12 mouse cellular contexts compared by ENCODE assay signal in genomic region chr10:80016931-80017330, GRCm38 (mm10). TPM values are rescaled to one million over a fixed set of nuclear protein-coding genes. Genes with fewer than 3 reads are reported as not detected.
DNase-seq lines count a peak whose midpoint lies in the region; ATAC-seq and TF ChIP-seq lines count a peak whose summit lies in the region.
"Had no signal": no experiment of that assay in that cellular context is flagged by ENCODE, and none has a peak within 500 bp of the region (broad histone marks: within the 10 kb centered on the region; RNA-seq: fewer than 3 reads in every experiment).

No protein-coding gene starts in this region.

- intact Hi-C loops in heart, adult 2 months (cut with DNase I) = no loop called here

- no peaks in the 10 kb centered on the region for H3K79me2 ChIP-seq in heart, adult 2 months (replicated peaks; ENCODE audit: control insufficient read depth, insufficient read depth, low read length)

- H3K4me2 ChIP-seq in liver, embryonic 14.5 days (ENCODE audit: low read depth) = peak overlapping the region; percentile 81
- no peak overlapping the region for H3K4me2 ChIP-seq in hindbrain, embryonic 14.5 days (replicated peaks)
- H3K4me2 ChIP-seq: neural tube, embryonic 12.5 days had no signal

- H3K9me3 ChIP-seq in liver, embryonic 14.5 days (ENCODE audit: control insufficient read depth, low read length) = no peaks in the 10 kb centered on the region
- H3K9me3 ChIP-seq in hindbrain, embryonic 14.5 days (ENCODE audit: control insufficient read depth, low read length) = peaks cover 1% of the 10 kb centered on the region; the same call in 1 of the 2 replicates
- H3K9me3 ChIP-seq: neural tube, embryonic 12.5 days had no signal

- 0 out of 2 replicates have a peak overlapping the region, but pooled peaks have one; percentile 4 for H3K9ac ChIP-seq in heart, adult 2 months (ENCODE audit: low read depth, low read length)
- H3K9ac ChIP-seq in liver, embryonic 14.5 days (replicated peaks) = peak overlapping the region; percentile 77
- no peak overlapping the region for H3K9ac ChIP-seq in hindbrain, embryonic 14.5 days
- H3K9ac ChIP-seq: forebrain, postnatal 0 days; neural tube, embryonic 12.5 days had no signal

- TF ChIP-seq CTCF in heart, adult 2 months (IDR thresholded peaks at IDR 0.05) = no peak
- no peak for TF ChIP-seq CTCF in spleen, adult 2 months (IDR thresholded peaks at IDR 0.05; ENCODE audit: extremely low read depth, insufficient read depth, insufficient read length, insufficient replicate concordance)
- no peak for TF ChIP-seq CTCF in liver, embryonic 14.5 days (IDR thresholded peaks at IDR 0.05; ENCODE audit: low read depth)

- WGBS in heart, adult 2 months = 86% methylated on average over 10 of the region's 10 CpGs
- WGBS in spleen, adult 2 months = 5% methylated on average over 10 of the region's 10 CpGs
- 13% methylated on average over 10 of the region's 10 CpGs for WGBS in liver, embryonic 14.5 days (ENCODE audit: insufficient replicate concordance)
- WGBS in hindbrain, embryonic 14.5 days = 89% methylated on average over 10 of the region's 10 CpGs

- H3K27me3 ChIP-seq in heart, adult 2 months (ENCODE audit: control insufficient read depth, insufficient read depth, low read length) = no peaks in the 10 kb centered on the region
- no peaks in the 10 kb centered on the region for H3K27me3 ChIP-seq in spleen, adult 2 months (ENCODE audit: control insufficient read depth, insufficient read depth, low read length)
- no peaks in the 10 kb centered on the region for H3K27me3 ChIP-seq in liver, embryonic 14.5 days (ENCODE audit: control insufficient read depth, insufficient read depth, low read length)
- peaks cover 65% of the 10 kb centered on the region for H3K27me3 ChIP-seq in hindbrain, embryonic 14.5 days (ENCODE audit: control insufficient read depth, insufficient read depth, low read length)

- H3K27ac ChIP-seq in heart, adult 2 months = peak overlapping the region; percentile 36
- peak overlapping the region; percentile 92 for H3K27ac ChIP-seq in spleen, adult 2 months (ENCODE audit: insufficient read depth, low read length)
- H3K27ac ChIP-seq in liver, embryonic 14.5 days = peak overlapping the region; percentile 68
- no peak overlapping the region for H3K27ac ChIP-seq in hindbrain, embryonic 14.5 days
- H3K27ac ChIP-seq: neural tube, embryonic 12.5 days had no signal

- DNase-seq in heart, adult 2 months = peak in 1 of 2 experiments; percentile 36
- DNase-seq in heart, adult 8-10 months (ENCODE audit: low spot score) = no peak
- no peak for DNase-seq in spleen, adult 2 months (ENCODE audit: low read depth in 1 of 2, low spot score in 2 of 2)
- no peak for DNase-seq in spleen, postnatal 14 days (ENCODE audit: low spot score in 2 of 2)
- DNase-seq in liver, embryonic 14.5 days (ENCODE audit: low read depth in 3 of 3, low spot score in 3 of 3) = no peak
- no peak for DNase-seq in natural killer cell, adult 2 months (ENCODE audit: low spot score in 2 of 2)
- DNase-seq in hindbrain, embryonic 14.5 days (ENCODE audit: low spot score) = no peak
- no peak for DNase-seq in layer of hippocampus, postnatal 14 days (ENCODE audit: low spot score in 2 of 2)
- DNase-seq: cerebellum, postnatal 36 days; forebrain, postnatal 0 days; kidney, adult 18-20 months had no signal

- no peaks in the 10 kb centered on the region for H3K36me3 ChIP-seq in heart, adult 2 months (ENCODE audit: control insufficient read depth, insufficient read depth, low read length)
- peaks cover 38% of the 10 kb centered on the region for H3K36me3 ChIP-seq in spleen, adult 2 months (ENCODE audit: control insufficient read depth, insufficient read depth, low read length)
- peaks cover 18% of the 10 kb centered on the region for H3K36me3 ChIP-seq in liver, embryonic 14.5 days (replicated peaks; ENCODE audit: control insufficient read depth, insufficient read depth, low read depth)
- H3K36me3 ChIP-seq in hindbrain, embryonic 14.5 days (replicated peaks; ENCODE audit: control insufficient read depth, insufficient read depth) = peaks cover 4% of the 10 kb centered on the region; the same call in 1 of the 2 replicates

- TF ChIP-seq EP300 in heart, adult 2 months (IDR thresholded peaks at IDR 0.05; ENCODE audit: insufficient read depth, low read depth, low read length) = no peak
- no peak for TF ChIP-seq EP300 in liver, embryonic 14.5 days (IDR thresholded peaks at IDR 0.05; ENCODE audit: low read depth)

- ATAC-seq in liver, embryonic 14.5 days (ENCODE audit: insufficient read depth) = peak; percentile 18
- ATAC-seq in hindbrain, embryonic 14.5 days (ENCODE audit: low FRiP score) = no peak
- ATAC-seq: forebrain, postnatal 0 days had no signal

- TF ChIP-seq POLR2A in heart, adult 2 months (IDR thresholded peaks at IDR 0.05; ENCODE audit: insufficient read depth, low read depth, low read length) = no peak
- TF ChIP-seq POLR2A in spleen, adult 2 months (IDR thresholded peaks at IDR 0.05; ENCODE audit: low read depth, low read length) = no peak

- H3K4me3 ChIP-seq in heart, adult 2 months = no peak overlapping the region
- H3K4me3 ChIP-seq in spleen, adult 2 months (ENCODE audit: extremely low read depth, insufficient read depth, insufficient read length) = peak overlapping the region; percentile 76
- H3K4me3 ChIP-seq in liver, embryonic 14.5 days (ENCODE audit: insufficient read depth in 1 of 2, low read depth in 2 of 2, low read length in 2 of 2) = peak overlapping the region; percentile 51 to 61
- no peak overlapping the region for H3K4me3 ChIP-seq in hindbrain, embryonic 14.5 days (replicated peaks; ENCODE audit: low read length)
- H3K4me3 ChIP-seq: neural tube, embryonic 12.5 days had no signal

- no peaks in the 10 kb centered on the region; the same call in 1 of the 2 replicates for H3K4me1 ChIP-seq in heart, adult 2 months (ENCODE audit: control insufficient read depth, insufficient read depth, low read length)
- H3K4me1 ChIP-seq in spleen, adult 2 months (ENCODE audit: control insufficient read depth, insufficient read depth, insufficient read length) = peaks cover 24% of the 10 kb centered on the region
- peaks cover 18 to 20% of the 10 kb centered on the region in 2 experiments for H3K4me1 ChIP-seq in liver, embryonic 14.5 days (replicated peaks; ENCODE audit: control insufficient read depth in 2 of 2, insufficient read depth in 2 of 2, low read length in 1 of 2)
- H3K4me1 ChIP-seq in hindbrain, embryonic 14.5 days (replicated peaks; ENCODE audit: control insufficient read depth, insufficient read depth, low read length) = no peaks in the 10 kb centered on the region

RNA-seq across cellular contexts. Expression of gene Arhgap45, which starts 0.5 kb away (rescaled TPM):
- 1 to 10 TPM; 3.5 to 5.1 TPM for total RNA-seq in heart, adult 2 months (2021)
- polyA plus RNA-seq in heart, adult 2 months (2012; rRNA removed) = 8.9 and 16.6 TPM in 2 replicates
- 1 to 10 TPM; 2.9 to 5.1 (median 3.4) TPM for total RNA-seq in heart, adult 8-10 months (2022)
- 492 and 574 TPM in 2 replicates for polyA plus RNA-seq in spleen, adult 2 months (2012; rRNA removed)
- polyA plus RNA-seq in liver, embryonic 14.5 days (2012; rRNA removed) = 17.5 and 20.9 TPM in 2 replicates
- 7.9 and 9.3 TPM in 2 replicates for polyA plus RNA-seq in liver, embryonic 14.5 days (2014; fragmentation: Nextera tagmentation; extraction: Ambion mirVana)
- polyA plus RNA-seq in hindbrain, embryonic 14.5 days (2014; fragmentation: Nextera tagmentation; extraction: Ambion mirVana) = 1.1 and 1.7 TPM in 2 replicates
- total RNA-seq in layer of hippocampus, postnatal 14 days (2021) = 1 to 10 TPM; 3.8 to 3.9 TPM

RNA-seq across cellular contexts. Expression of gene Abca7, which starts 20.6 kb away (rescaled TPM):
- total RNA-seq in heart, adult 2 months (2021) = 1 to 10 TPM; 6.6 to 8.0 TPM
- 9.2 and 10.8 TPM in 2 replicates for polyA plus RNA-seq in heart, adult 2 months (2012; rRNA removed)
- total RNA-seq in heart, adult 8-10 months (2022) = 1 to 10 TPM; 7.5 to 8.5 (median 8.0) TPM
- 50.4 and 64.5 TPM in 2 replicates for polyA plus RNA-seq in spleen, adult 2 months (2012; rRNA removed)
- polyA plus RNA-seq in liver, embryonic 14.5 days (2012; rRNA removed) = 11.2 and 12.7 TPM in 2 replicates
- 4.9 and 6.0 TPM in 2 replicates for polyA plus RNA-seq in liver, embryonic 14.5 days (2014; fragmentation: Nextera tagmentation; extraction: Ambion mirVana)
- 4.1 and 4.5 TPM in 2 replicates for polyA plus RNA-seq in hindbrain, embryonic 14.5 days (2014; fragmentation: Nextera tagmentation; extraction: Ambion mirVana)
- 10 to 100 TPM in 1 of 2 experiments, 1 to 10 TPM in 1; 9.8 to 10.5 TPM for total RNA-seq in layer of hippocampus, postnatal 14 days (2021)

RNA-seq across cellular contexts. Expression of gene Polr2e, which starts 22.7 kb away (rescaled TPM):
- 10 to 100 TPM; 78.3 to 89.8 TPM for total RNA-seq in heart, adult 2 months (2021)
- 182 and 194 TPM in 2 replicates for polyA plus RNA-seq in heart, adult 2 months (2012; rRNA removed)
- 100 to 1,000 TPM in 2 of 4 experiments, 10 to 100 TPM in 2; 91.7 to 106 (median 100) TPM for total RNA-seq in heart, adult 8-10 months (2022)
- polyA plus RNA-seq in spleen, adult 2 months (2012; rRNA removed) = 139 and 182 TPM in 2 replicates
- polyA plus RNA-seq in liver, embryonic 14.5 days (2012; rRNA removed) = 77.0 and 121 TPM in 2 replicates
- polyA plus RNA-seq in liver, embryonic 14.5 days (2014; fragmentation: Nextera tagmentation; extraction: Ambion mirVana) = 88.0 and 90.2 TPM in 2 replicates
- 142 and 150 TPM in 2 replicates for polyA plus RNA-seq in hindbrain, embryonic 14.5 days (2014; fragmentation: Nextera tagmentation; extraction: Ambion mirVana)
- 10 to 100 TPM; 74.1 to 74.3 TPM for total RNA-seq in layer of hippocampus, postnatal 14 days (2021)

RNA-seq across cellular contexts. Expression of gene Cnn2, which starts 28.5 kb away (rescaled TPM):
- total RNA-seq in heart, adult 2 months (2021) = 10 to 100 TPM; 30.2 to 39.3 TPM
- polyA plus RNA-seq in heart, adult 2 months (2012; rRNA removed) = 52.5 and 60.7 TPM in 2 replicates
- 10 to 100 TPM; 27.1 to 35.7 (median 33.3) TPM for total RNA-seq in heart, adult 8-10 months (2022)
- polyA plus RNA-seq in spleen, adult 2 months (2012; rRNA removed) = 297 and 409 TPM in 2 replicates
- polyA plus RNA-seq in liver, embryonic 14.5 days (2012; rRNA removed) = 14.3 and 15.8 TPM in 2 replicates
- 33.8 and 39.7 TPM in 2 replicates for polyA plus RNA-seq in liver, embryonic 14.5 days (2014; fragmentation: Nextera tagmentation; extraction: Ambion mirVana)
- 28.4 and 37.6 TPM in 2 replicates for polyA plus RNA-seq in hindbrain, embryonic 14.5 days (2014; fragmentation: Nextera tagmentation; extraction: Ambion mirVana)
- 1 to 10 TPM; 7.5 to 9.3 TPM for total RNA-seq in layer of hippocampus, postnatal 14 days (2021)

RNA-seq across cellular contexts. Expression of gene Gpx4, which starts 30.0 kb away (rescaled TPM):
- total RNA-seq in heart, adult 2 months (2021) = 1,000 to 10,000 TPM in 1 of 2 experiments, 100 to 1,000 TPM in 1; 832 to 1,055 TPM
- polyA plus RNA-seq in heart, adult 2 months (2012; rRNA removed) = 860 and 993 TPM in 2 replicates
- 1,000 to 10,000 TPM; 1,048 to 1,125 (median 1,067) TPM for total RNA-seq in heart, adult 8-10 months (2022)
- 238 and 259 TPM in 2 replicates for polyA plus RNA-seq in spleen, adult 2 months (2012; rRNA removed)
- 274 and 388 TPM in 2 replicates for polyA plus RNA-seq in liver, embryonic 14.5 days (2012; rRNA removed)
- 705 and 724 TPM in 2 replicates for polyA plus RNA-seq in liver, embryonic 14.5 days (2014; fragmentation: Nextera tagmentation; extraction: Ambion mirVana)
- 556 and 557 TPM in 2 replicates for polyA plus RNA-seq in hindbrain, embryonic 14.5 days (2014; fragmentation: Nextera tagmentation; extraction: Ambion mirVana)
- total RNA-seq in layer of hippocampus, postnatal 14 days (2021) = 100 to 1,000 TPM; 456 to 501 TPM

Comparison
In these comparisons a context has a peak if more than half of its experiments do, and no peak if none do; other contexts are left out.
1. H3K4me3 ChIP-seq: peak in spleen, adult 2 months (single experiment) and liver, embryonic 14.5 days (2 of 2); none in heart, adult 2 months (single experiment) and hindbrain, embryonic 14.5 days (single experiment).
2. RNA of gene Arhgap45, which starts 0.5 kb away (polyA plus RNA-seq): 492 to 574 TPM in spleen, adult 2 months; 7.9 to 20.9 TPM in liver, embryonic 14.5 days, 8.9 to 16.6 TPM in heart, adult 2 months and 1.1 to 1.7 TPM in hindbrain, embryonic 14.5 days; every median in the first group is over 10 times any median in the second.